Mouse (Mus musculus): ENCODE measurements around the gene Fkbp15. TPM values are rescaled to one million over a fixed set of nuclear protein-coding genes. Genes with fewer than 3 reads are reported as not detected.

Fkbp15 gene
- polyA plus RNA-seq, 1 experiment from 2014 or later, result 24.3 TPM

DNA sequence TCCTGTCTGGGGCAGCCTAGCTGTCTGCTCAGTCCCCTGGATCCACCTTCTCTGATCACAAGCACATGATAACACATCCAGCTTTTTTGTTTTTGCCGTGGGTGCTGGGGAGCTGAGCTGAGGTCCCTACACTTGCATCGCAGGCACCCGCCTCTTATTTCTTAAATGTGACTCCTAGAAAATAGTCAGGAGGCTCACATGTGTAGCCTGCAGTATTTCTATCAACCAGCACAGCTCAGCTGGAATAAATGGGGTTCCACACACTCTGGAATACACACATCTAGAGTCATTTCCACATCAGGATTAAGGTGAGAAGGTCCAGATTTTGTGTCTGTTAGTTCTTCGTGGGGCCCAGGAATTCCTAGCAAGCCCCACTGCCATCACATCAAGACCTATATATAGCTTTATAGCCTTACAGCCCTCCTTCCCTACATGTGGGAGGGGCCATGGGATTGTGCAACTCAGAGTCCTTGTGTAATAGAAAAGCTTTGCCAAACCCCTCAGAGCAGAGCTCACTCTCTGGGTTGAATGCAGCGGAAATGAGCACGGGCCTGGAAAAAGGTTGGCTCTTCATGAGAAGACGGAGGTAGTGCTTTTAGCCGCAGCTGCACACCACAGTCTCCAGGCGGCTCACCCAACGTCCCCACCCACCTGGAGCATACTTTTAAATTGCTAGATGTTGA lies 95.1 kb downstream of the Fkbp15 start:
- H3K36me3 ChIP-seq (ENCODE audit: control insufficient read depth, insufficient read depth, low read length), result no peaks in the 10 kb centered on the region
- peak; percentile 99 for ATAC-seq
- H3K27me3 ChIP-seq (replicated peaks; ENCODE audit: control insufficient read depth, insufficient read depth, low read length), result no peaks in the 10 kb centered on the region
- H3K4me3 ChIP-seq (ENCODE audit: low read length), result no peak overlapping the region
- H3K27ac ChIP-seq (ENCODE audit: low read length), result no peak overlapping the region
- no peaks in the 10 kb centered on the region for H3K9me3 ChIP-seq (ENCODE audit: control insufficient read depth, low read length)
- 60% methylated on average over 10 of the region's 10 CpGs for WGBS
- no peak overlapping the region for H3K4me2 ChIP-seq (ENCODE audit: low read depth, low read length)
- 0 out of 2 replicates have a peak, but pooled peaks cover 4% of the 10 kb centered on the region for H3K4me1 ChIP-seq (ENCODE audit: control insufficient read depth, insufficient read depth, low read length)
- no peak overlapping the region for H3K9ac ChIP-seq (ENCODE audit: low read depth, low read length)

DNA sequence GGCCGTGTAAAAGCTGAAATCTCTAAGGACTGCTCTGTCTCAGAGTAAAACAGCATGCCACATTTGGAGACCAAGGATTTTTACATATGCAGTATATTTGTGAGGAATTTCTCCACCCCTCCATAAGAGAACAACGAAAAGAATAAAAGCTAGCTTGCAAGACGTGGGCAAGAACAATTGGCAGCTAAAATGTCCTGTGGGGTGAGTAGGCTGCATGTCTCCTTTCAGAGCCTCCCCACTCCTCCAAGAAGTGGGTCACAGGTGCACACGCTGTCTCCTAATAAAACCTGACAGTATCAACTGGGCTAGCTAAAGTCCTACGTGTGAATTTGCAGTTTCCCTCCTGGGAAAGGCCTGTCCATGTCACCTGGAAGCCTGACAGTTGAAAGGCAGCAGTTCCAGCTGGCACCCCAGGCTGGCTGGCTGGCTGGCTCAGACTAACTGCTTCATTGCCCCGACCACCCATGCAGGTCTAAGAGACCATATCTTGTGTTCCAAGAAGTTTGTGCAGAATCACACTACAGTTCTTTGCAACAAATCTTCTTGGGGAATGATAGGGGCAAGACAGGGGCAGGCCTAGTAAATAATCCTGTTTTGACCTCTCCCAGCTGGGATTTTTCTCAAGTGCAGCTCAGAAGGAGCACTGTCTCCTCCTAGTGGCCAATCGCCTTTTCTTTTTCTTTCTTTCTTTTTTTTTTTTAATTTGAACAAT lies 97.1 kb downstream of the Fkbp15 start:
- 0 out of 2 replicates have a peak, but pooled peaks cover 4% of the 10 kb centered on the region for H3K4me1 ChIP-seq (ENCODE audit: control insufficient read depth, insufficient read depth, low read length)
- no peak for ATAC-seq

DNA sequence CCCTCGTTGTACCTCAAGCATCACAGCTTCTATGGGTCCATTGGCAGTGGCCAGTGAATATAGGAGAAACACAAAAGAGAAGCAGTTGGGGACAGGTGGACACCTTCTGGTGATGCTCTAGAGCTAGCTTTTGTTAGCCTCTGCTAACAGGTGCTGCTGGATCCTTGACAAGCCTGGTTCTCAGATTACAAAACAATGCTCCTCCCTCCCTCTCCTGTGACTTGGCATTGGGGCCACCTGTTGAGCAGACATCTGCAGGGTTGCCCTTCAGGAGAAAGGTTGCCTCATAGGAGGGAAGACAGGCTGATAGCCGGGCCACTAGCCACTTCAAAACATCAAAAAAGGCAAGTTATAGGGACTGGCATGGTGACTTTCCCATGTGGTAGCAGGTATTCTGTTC lies 98.1 kb downstream of the Fkbp15 start, which contains the start of gene Slc31a2:
Gene Slc31a2, plus strand, starts transcription at position 287 of the 400 bp plus-strand sequence.
- WGBS, result 48% methylated on average over 2 of the region's 2 CpGs
- ATAC-seq, result no peak
- Histone ChIP-seq H3K4me1 (ENCODE audit: control insufficient read depth, insufficient read depth, low read length) (0 out of 2 replicates have a peak, but pooled peaks cover 4% of the 10 kb centered on the region), H3K4me3 (ENCODE audit: low read length) (no peak within 1 kb of the TSS), H3K4me2 (ENCODE audit: low read depth, low read length) (no peak within 1 kb of the TSS), H3K27me3 (replicated peaks; ENCODE audit: control insufficient read depth, insufficient read depth, low read length) (no peaks in the 10 kb centered on the region), H3K9ac (ENCODE audit: low read depth, low read length) (no peak within 1 kb of the TSS), H3K27ac (ENCODE audit: low read length) (no peak within 1 kb of the TSS), H3K9me3 (ENCODE audit: control insufficient read depth, low read length) (no peaks in the 10 kb centered on the region), H3K36me3 (ENCODE audit: control insufficient read depth, insufficient read depth, low read length) (no peaks in the 10 kb centered on the region)

More for the DNA sequence above, 97.1 kb downstream of the Fkbp15 start:
- Histone ChIP-seq H3K36me3 (ENCODE audit: control insufficient read depth, insufficient read depth, low read length) (no peaks in the 10 kb centered on the region), H3K9me3 (ENCODE audit: control insufficient read depth, low read length) (no peaks in the 10 kb centered on the region), H3K27me3 (replicated peaks; ENCODE audit: control insufficient read depth, insufficient read depth, low read length) (no peaks in the 10 kb centered on the region), H3K27ac (ENCODE audit: low read length) (no peak overlapping the region), H3K9ac (ENCODE audit: low read depth, low read length) (no peak overlapping the region), H3K4me3 (ENCODE audit: low read length) (no peak overlapping the region), H3K4me2 (ENCODE audit: low read depth, low read length) (no peak overlapping the region)
- WGBS, result 31% methylated on average over 7 of the region's 7 CpGs

DNA sequence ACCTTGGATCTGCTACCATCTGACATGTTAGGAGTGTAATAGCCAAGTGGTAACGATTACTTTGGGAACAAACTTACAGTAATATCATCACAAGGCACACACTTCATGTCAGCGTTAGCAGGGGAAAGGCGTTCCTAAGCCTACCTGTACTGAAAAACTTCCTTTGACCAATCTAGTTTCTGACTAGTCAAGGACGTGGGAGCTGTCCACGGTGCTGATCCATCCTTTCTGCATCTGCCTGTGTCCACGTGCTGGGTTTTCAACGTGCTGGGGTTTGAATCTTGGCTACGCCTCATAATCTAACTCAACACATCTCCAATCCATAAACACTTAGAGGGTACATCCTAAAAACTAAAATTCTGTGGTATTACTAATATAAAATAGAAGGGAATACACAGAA lies 103.4 kb downstream of the Fkbp15 start:
- no peaks in the 10 kb centered on the region for H3K9me3 ChIP-seq (ENCODE audit: control insufficient read depth, low read length)
- no peak overlapping the region for H3K9ac ChIP-seq (ENCODE audit: low read depth, low read length)
- H3K4me3 ChIP-seq (ENCODE audit: low read length), result no peak overlapping the region
- no peaks in the 10 kb centered on the region for H3K4me1 ChIP-seq (ENCODE audit: control insufficient read depth, insufficient read depth, low read length)
- no peak overlapping the region for H3K27ac ChIP-seq (ENCODE audit: low read length)
- ATAC-seq, result no peak
- H3K4me2 ChIP-seq (ENCODE audit: low read depth, low read length), result no peak overlapping the region
- H3K27me3 ChIP-seq (replicated peaks; ENCODE audit: control insufficient read depth, insufficient read depth, low read length), result no peaks in the 10 kb centered on the region
- no peaks in the 10 kb centered on the region for H3K36me3 ChIP-seq (ENCODE audit: control insufficient read depth, insufficient read depth, low read length)
- WGBS, result 24% methylated on average over 8 of the region's 8 CpGs

DNA sequence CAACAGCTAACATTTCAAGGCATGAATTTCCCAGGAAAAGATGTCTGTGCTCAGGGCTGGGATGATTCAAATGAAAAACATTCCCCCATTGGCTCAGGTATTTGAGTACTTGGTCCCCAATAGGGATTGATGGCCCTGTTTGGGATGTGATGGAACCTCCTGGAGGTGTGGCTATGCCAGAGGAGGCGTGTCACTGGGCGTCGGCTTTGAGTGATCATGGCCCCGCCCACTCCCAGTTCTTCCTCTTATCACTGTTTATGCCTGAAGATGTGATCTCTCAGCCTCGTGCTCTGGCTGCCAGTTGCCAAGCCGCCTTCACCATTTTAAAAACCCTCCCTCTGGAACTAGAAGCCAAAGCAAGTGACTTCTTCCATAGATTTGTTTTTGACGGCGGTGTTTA lies 105.8 kb downstream of the Fkbp15 start:
- Histone ChIP-seq H3K9ac (ENCODE audit: low read depth, low read length) (no peak overlapping the region), H3K4me2 (ENCODE audit: low read depth, low read length) (no peak overlapping the region), H3K27ac (ENCODE audit: low read length) (no peak overlapping the region), H3K27me3 (replicated peaks; ENCODE audit: control insufficient read depth, insufficient read depth, low read length) (no peaks in the 10 kb centered on the region), H3K4me3 (ENCODE audit: low read length) (no peak overlapping the region), H3K4me1 (ENCODE audit: control insufficient read depth, insufficient read depth, low read length) (no peaks in the 10 kb centered on the region), H3K9me3 (ENCODE audit: control insufficient read depth, low read length) (no peaks in the 10 kb centered on the region), H3K36me3 (ENCODE audit: control insufficient read depth, insufficient read depth, low read length) (no peaks in the 10 kb centered on the region)
- ATAC-seq, result no peak
- 58% methylated on average over 8 of the region's 8 CpGs for WGBS

DNA sequence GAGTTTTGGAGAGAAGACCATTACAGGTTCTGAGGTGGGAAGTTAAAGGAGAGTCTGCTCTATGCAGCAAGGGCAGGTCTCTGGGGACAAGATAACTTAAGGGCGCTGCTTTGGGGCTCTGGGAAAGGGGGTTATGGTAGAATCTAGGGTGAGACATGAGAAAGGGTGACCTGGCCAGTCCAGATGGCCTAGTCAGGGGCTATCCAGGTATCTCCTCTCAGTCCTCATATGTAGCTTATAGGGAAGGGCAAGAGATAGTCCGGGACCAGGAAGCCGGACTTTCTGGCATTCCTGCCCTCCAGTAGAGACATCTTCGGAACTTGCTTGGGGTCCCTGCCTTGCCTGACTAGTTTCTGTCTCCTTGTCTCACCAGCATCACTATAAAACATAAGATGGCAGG lies 108.6 kb downstream of the Fkbp15 start:
- H3K4me3 ChIP-seq (ENCODE audit: low read length), result no peak overlapping the region
- no peak overlapping the region for H3K4me2 ChIP-seq (ENCODE audit: low read depth, low read length)
- H3K9me3 ChIP-seq (ENCODE audit: control insufficient read depth, low read length), result no peaks in the 10 kb centered on the region
- 87% methylated on average over 4 of the region's 4 CpGs for WGBS
- H3K4me1 ChIP-seq (ENCODE audit: control insufficient read depth, insufficient read depth, low read length), result no peaks in the 10 kb centered on the region
- H3K27me3 ChIP-seq (replicated peaks; ENCODE audit: control insufficient read depth, insufficient read depth, low read length), result no peaks in the 10 kb centered on the region
- ATAC-seq, result no peak
- H3K36me3 ChIP-seq (ENCODE audit: control insufficient read depth, insufficient read depth, low read length), result no peaks in the 10 kb centered on the region
- H3K27ac ChIP-seq (ENCODE audit: low read length), result no peak overlapping the region
- H3K9ac ChIP-seq (ENCODE audit: low read depth, low read length), result no peak overlapping the region

DNA sequence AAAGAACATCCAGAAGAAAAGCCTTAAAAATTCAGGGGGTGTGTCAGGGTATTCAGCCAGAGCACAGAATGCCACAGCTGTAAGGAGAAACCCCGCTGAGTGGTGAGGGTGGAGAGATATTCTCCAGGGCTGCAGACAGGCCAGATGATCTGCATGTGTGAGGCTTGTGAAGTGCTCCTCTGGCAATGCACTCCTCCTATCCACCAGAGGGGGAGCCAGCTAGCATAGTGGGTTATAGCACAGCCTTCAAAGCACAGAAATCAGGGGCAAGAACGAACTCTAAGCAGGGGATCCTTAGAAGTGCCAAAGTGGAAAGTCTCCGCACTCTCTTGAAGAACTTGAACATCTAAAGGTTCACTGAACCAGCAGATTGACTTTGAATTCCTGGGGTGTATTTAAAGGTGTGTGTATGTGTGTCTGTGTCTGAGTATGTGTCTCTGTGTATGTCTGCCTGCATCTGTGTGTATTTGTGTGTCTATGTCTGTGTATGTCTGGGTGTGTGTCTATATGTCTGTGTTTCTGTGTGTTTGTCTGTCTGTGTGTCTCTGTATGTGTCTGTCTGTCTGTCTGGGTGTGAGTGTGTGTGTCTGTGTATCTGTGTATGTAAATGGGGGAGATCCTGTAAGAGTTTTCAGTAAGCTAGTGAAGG lies 109.3 kb downstream of the Fkbp15 start:
- Histone ChIP-seq H3K4me3 (ENCODE audit: low read length) (no peak overlapping the region), H3K27me3 (replicated peaks; ENCODE audit: control insufficient read depth, insufficient read depth, low read length) (no peaks in the 10 kb centered on the region), H3K27ac (ENCODE audit: low read length) (no peak overlapping the region), H3K4me2 (ENCODE audit: low read depth, low read length) (no peak overlapping the region), H3K36me3 (ENCODE audit: control insufficient read depth, insufficient read depth, low read length) (no peaks in the 10 kb centered on the region), H3K9ac (ENCODE audit: low read depth, low read length) (no peak overlapping the region), H3K9me3 (ENCODE audit: control insufficient read depth, low read length) (no peaks in the 10 kb centered on the region), H3K4me1 (ENCODE audit: control insufficient read depth, insufficient read depth, low read length) (no peaks in the 10 kb centered on the region)
- WGBS, result 43% methylated on average over 3 of the region's 3 CpGs
- ATAC-seq, result no peak

Other genes with a start within 250 kb of the Fkbp15 start
- not detected in 2 replicates for gene Mup21, start 209.7 kb downstream of the Fkbp15 start, polyA plus RNA-seq (2015; fragmentation: Nextera tagmentation; extraction: Ambion mirVana)
- gene Zfp37, start 129.5 kb downstream of the Fkbp15 start, polyA plus RNA-seq (2015; fragmentation: Nextera tagmentation; extraction: Ambion mirVana), result 4.8 and 5.3 TPM in 2 replicates
- gene Slc31a2, start 98.0 kb downstream of the Fkbp15 start, polyA plus RNA-seq (2015; fragmentation: Nextera tagmentation; extraction: Ambion mirVana), result 20.4 and 21.2 TPM in 2 replicates
- gene Slc31a1, start 179 bp upstream of the Fkbp15 start, polyA plus RNA-seq (2015; fragmentation: Nextera tagmentation; extraction: Ambion mirVana), result 127 and 149 TPM in 2 replicates
- 106 and 122 TPM in 2 replicates for gene Cdc26, start 48.1 kb upstream of the Fkbp15 start, polyA plus RNA-seq (2015; fragmentation: Nextera tagmentation; extraction: Ambion mirVana)
- 14.3 and 15.9 TPM in 2 replicates for gene Prpf4, start 48.2 kb upstream of the Fkbp15 start, polyA plus RNA-seq (2015; fragmentation: Nextera tagmentation; extraction: Ambion mirVana)
- not detected in 2 replicates for gene Rnf183, start 74.7 kb upstream of the Fkbp15 start, polyA plus RNA-seq (2015; fragmentation: Nextera tagmentation; extraction: Ambion mirVana)
- gene Wdr31, start 110.3 kb upstream of the Fkbp15 start, polyA plus RNA-seq (2015; fragmentation: Nextera tagmentation; extraction: Ambion mirVana), result 5.1 and 7.3 TPM in 2 replicates
- gene Bspry, start 119.5 kb upstream of the Fkbp15 start, polyA plus RNA-seq (2015; fragmentation: Nextera tagmentation; extraction: Ambion mirVana), result 29.9 and 31.6 TPM in 2 replicates
- gene Hdhd3, start 142.9 kb upstream of the Fkbp15 start, polyA plus RNA-seq (2015; fragmentation: Nextera tagmentation; extraction: Ambion mirVana), result 115 and 118 TPM in 2 replicates
- gene Alad, start 159.4 kb upstream of the Fkbp15 start, polyA plus RNA-seq (2015; fragmentation: Nextera tagmentation; extraction: Ambion mirVana), result 189 and 191 TPM in 2 replicates
- gene Pole3, start 164.5 kb upstream of the Fkbp15 start, polyA plus RNA-seq (2015; fragmentation: Nextera tagmentation; extraction: Ambion mirVana), result 57.5 and 67.5 TPM in 2 replicates
- 0.15 and 0.33 TPM in 2 replicates for gene 4933430I17Rik, start 164.8 kb upstream of the Fkbp15 start, polyA plus RNA-seq (2015; fragmentation: Nextera tagmentation; extraction: Ambion mirVana)
- gene Rgs3, start 199.3 kb upstream of the Fkbp15 start, polyA plus RNA-seq (2015; fragmentation: Nextera tagmentation; extraction: Ambion mirVana), result 46.0 and 47.6 TPM in 2 replicates

Data from intestine, embryonic 16.5 days (tissue).